Mouse (Mus musculus) erythroblast, embryonic 14.5 days (primary cell): ENCODE measurements at regions not wholly inside any gene's neighbourhood (a gene's known extent, or its start where the extent isn't known, plus 50 kb on each side); places are given as distances from the start of the nearest gene placed in this dataset.

ENCODE experiments used
- GATA1 ChIP-seq: IDR thresholded peaks from 2 replicates; pipeline ENCODE4 v1.6.1; 2012; ENCODE audit warnings: low read length, inconsistent platforms, mixed read lengths
- TAL1 ChIP-seq: IDR thresholded peaks from 3 replicates; pipeline ENCODE4 v1.6.1; 2012; ENCODE audit warnings: low read length, inconsistent platforms, mixed read lengths

GRCm38 (mm10) chr11:24391385-24391784 lies 313.5 kb downstream of the Bcl11a start:
- TF ChIP-seq GATA1 = no peak
- TF ChIP-seq TAL1 = no peak
